Mouse (Mus musculus) lung, adult 2 months (tissue): ENCODE measurements around the gene Negr1.

Source experiments
- CTCF ChIP-seq: fragments of 200-500 bp; IDR thresholded peaks from 2 replicates; pipeline ENCODE4 v1.5.1; 2011; ENCODE audit warnings: mild to moderate bottlenecking, low read length, control low read depth; ENCODE audit not compliant: insufficient read depth
- POLR2A ChIP-seq: fragments of 200-500 bp; IDR thresholded peaks from 2 replicates; pipeline ENCODE4 v1.6.1; 2011; ENCODE audit warnings: low read depth, mild to moderate bottlenecking, control low read depth, low read length, borderline replicate concordance; ENCODE audit errors: extremely low read depth

GRCm38 (mm10) chr3:157198659-157199058, 637.1 kb downstream of the Negr1 start:
- TF ChIP-seq CTCF (no peak), POLR2A (no peak)
